Mouse (Mus musculus) heart, embryonic 14.5 days (tissue): ENCODE data around the gene Ppme1. TPM values are rescaled to one million over a fixed set of nuclear protein-coding genes. Genes with fewer than 3 reads are reported as not detected.

ENCODE experiments used
- ATAC-seq: fragments of 200-750 bp; cut with Nextera tagmentation; 2 replicates; pipeline ENCODE4 v1.8.0; 2017; ENCODE audit warnings: low read depth, moderate TSS enrichment; ENCODE audit not compliant: insufficient number of reproducible peaks, insufficient read depth, low FRiP score
- H3K27ac ChIP-seq, 2 experiments: fragments of 200-500 bp in 1 of 2; fragments of 300-500 bp in 1 of 2; sonication (generic) in 1 of 2; replicated peaks in 1 of 2; 2 replicates each; pipeline ENCODE4 v1.5.1; 2012 to 2014; ENCODE audit warnings: low read depth in 2 of 2, low read length in 2 of 2, control low read depth in 1 of 2, mild to moderate bottlenecking in 1 of 2, mixed read lengths in 1 of 2; ENCODE audit not compliant: control insufficient read depth in 1 of 2, insufficient read depth in 1 of 2
- H3K27me3 ChIP-seq: fragments of 300-500 bp; sonication (generic); 2 replicates; pipeline ENCODE4 v1.6.1; 2014; ENCODE audit warnings: mild to moderate bottlenecking, low read length, control low read depth; ENCODE audit not compliant: control insufficient read depth, insufficient read depth
- H3K36me3 ChIP-seq: fragments of 300-500 bp; sonication (generic); 2 replicates; pipeline ENCODE4 v1.6.1; 2014; ENCODE audit warnings: mild to moderate bottlenecking, control low read depth, low read length, mixed read lengths; ENCODE audit not compliant: control insufficient read depth, insufficient read depth
- H3K4me1 ChIP-seq, 2 experiments: fragments of 200-500 bp in 1 of 2; fragments of 300-500 bp in 1 of 2; sonication (generic) in 1 of 2; 2 replicates each; pipeline ENCODE4 v1.6.1; 2012 to 2014; ENCODE audit warnings: low read length in 2 of 2, control low read depth in 1 of 2, mixed read lengths in 1 of 2; ENCODE audit not compliant: control insufficient read depth in 2 of 2, insufficient read depth in 2 of 2
- H3K4me2 ChIP-seq: fragments of 300-500 bp; sonication (generic); 2 replicates; pipeline ENCODE4 v1.6.1; 2014; ENCODE audit warnings: mild to moderate bottlenecking, low read length
- H3K4me3 ChIP-seq, 2 experiments: fragments of 200-500 bp in 1 of 2; fragments of 300-500 bp in 1 of 2; sonication (generic) in 1 of 2; 2 replicates each; pipeline ENCODE4 v1.5.1; 2012 to 2014; ENCODE audit warnings: low read length in 2 of 2, mild to moderate bottlenecking in 2 of 2, control low read depth in 1 of 2, low read depth in 1 of 2, moderate library complexity in 1 of 2; ENCODE audit not compliant: control insufficient read depth in 1 of 2, insufficient read depth in 1 of 2
- H3K9ac ChIP-seq: fragments of 300-500 bp; sonication (generic); 2 replicates; pipeline ENCODE4 v1.6.1; 2014; ENCODE audit warnings: mild to moderate bottlenecking, low read length
- H3K9me3 ChIP-seq: fragments of 300-500 bp; sonication (generic); 2 replicates; pipeline ENCODE4 v1.6.1; 2016; ENCODE audit warnings: low read length, control low read depth; ENCODE audit not compliant: control insufficient read depth
- WGBS: fragments of 180-500 bp; shearing (Covaris S2); extraction: QIAGEN DNeasy Blood & Tissue Kit; methylation state at CpG from one replicate; pipeline ENCODE4 v1.1.7; 2014; 5-methylcytosine and 5-hydroxymethylcytosine counted together
- polyA plus RNA-seq: library from polyadenylated mRNA; unstranded; fragments of >200 nt; fragmentation: Nextera tagmentation; extraction: Ambion mirVana; gene quantifications from 2 replicates; pipeline ENCODE4 v1.2.1, GENCODE M21; 2014

Ppme1 gene
- polyA plus RNA-seq, 1 experiment from 2014 or later, result 57.5 TPM

DNA sequence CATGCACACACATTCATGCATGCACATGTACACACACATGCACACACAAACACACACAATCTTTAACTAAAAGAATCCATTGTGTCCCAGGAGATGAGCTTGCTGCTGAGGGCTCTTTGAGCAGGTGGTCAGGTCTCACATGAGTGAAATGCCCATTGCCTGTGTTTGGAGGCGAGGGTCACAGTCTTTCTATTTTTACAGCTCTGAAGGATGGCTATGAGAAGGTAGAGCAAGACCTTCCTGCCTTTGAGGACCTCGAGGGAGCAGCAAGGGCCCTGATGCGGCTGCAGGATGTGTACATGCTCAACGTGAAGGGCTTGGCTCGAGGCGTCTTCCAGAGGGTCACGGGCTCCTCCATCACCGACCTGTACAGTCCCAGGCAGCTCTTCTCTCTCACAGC is 78.6 kb downstream of the Ppme1 start:
- no peak overlapping the region for H3K27ac ChIP-seq
- H3K9me3 ChIP-seq, result peaks cover 7% of the 10 kb centered on the region; the same call in 1 of the 2 replicates
- no peak for ATAC-seq
- H3K36me3 ChIP-seq, result peaks cover 26% of the 10 kb centered on the region
- 80% methylated on average over 8 of the region's 8 CpGs for WGBS
- no peak overlapping the region for H3K9ac ChIP-seq
- no peaks in the 10 kb centered on the region for H3K27me3 ChIP-seq
- H3K4me1 ChIP-seq, result peaks cover 6 to 14% of the 10 kb centered on the region in 2 experiments
- no peak overlapping the region for H3K4me2 ChIP-seq
- no peak overlapping the region for H3K4me3 ChIP-seq

DNA sequence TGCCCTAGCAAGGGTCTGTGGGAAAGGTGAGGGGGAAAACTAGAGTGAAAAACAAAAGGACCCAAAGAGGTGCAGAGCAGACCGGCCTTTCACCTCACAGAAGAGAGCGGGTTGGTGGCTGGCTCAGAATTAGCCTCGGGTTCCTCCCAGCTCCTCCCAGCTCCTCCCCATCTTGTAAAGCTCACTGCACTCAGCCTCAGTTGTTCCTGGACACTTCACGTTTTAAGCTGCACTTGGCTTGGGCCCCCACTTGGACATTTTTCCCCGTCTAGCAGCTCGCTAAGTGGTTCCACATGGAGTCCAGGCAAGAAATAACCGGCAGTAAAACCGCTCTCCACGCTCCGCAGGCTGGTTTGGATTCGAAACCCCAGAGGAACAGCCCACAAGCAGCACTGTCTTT is 83.5 kb downstream of the Ppme1 start:
- no peaks in the 10 kb centered on the region for H3K27me3 ChIP-seq
- peaks cover 14 to 36% of the 10 kb centered on the region in 2 experiments for H3K4me1 ChIP-seq
- H3K27ac ChIP-seq, result peak overlapping the region; percentile 90 to 96
- peak overlapping the region; percentile 69 for H3K4me2 ChIP-seq
- H3K36me3 ChIP-seq, result peaks cover 5% of the 10 kb centered on the region; the same call in 1 of the 2 replicates
- WGBS, result 22% methylated on average over 11 of the region's 11 CpGs
- peak; percentile 31 for ATAC-seq
- peaks cover 7% of the 10 kb centered on the region; the same call in 1 of the 2 replicates for H3K9me3 ChIP-seq
- H3K4me3 ChIP-seq, result peak overlapping the region; percentile 7 to 25; a peak in 3 of 4 replicates
- peak overlapping the region; percentile 62 for H3K9ac ChIP-seq

DNA sequence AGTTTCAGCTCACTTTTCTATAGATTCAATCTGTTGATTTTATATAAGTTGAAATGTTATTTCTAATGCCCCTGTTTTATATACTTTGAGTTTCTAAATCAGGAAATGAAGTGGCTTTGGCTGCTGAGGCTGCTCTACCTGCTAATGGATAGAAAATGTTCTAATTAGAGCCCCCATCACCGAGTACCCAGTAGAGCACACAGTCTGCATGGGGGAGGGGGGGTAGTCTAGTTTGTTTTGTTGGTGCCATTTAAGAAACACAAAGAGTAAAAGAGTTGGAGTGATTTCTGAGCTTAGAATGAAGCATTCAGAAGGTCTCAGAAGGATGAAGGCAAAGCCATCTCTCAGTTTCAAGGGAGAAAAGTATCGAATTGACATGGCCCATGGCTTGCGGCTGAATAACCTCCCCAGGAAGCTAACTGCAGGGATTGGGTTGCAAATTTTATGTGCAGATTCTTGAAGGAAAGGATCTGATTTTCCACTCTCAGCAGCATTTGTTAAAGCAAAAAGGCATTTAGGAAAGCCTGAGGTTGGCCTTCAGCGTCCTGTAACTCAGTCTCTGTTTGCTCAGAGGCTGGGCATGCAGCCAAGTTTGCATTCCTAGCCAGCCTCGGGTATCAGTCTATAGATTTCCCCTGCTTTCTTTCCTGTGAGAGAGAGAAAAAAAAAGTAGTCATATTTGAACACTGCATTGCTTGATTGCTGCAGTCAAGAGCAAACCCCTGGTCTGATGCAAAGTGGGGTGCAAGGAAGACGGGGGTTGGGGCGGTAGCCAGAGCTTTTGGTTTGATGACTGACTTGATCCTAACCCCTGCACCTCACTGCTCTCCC is 84.1 kb downstream of the Ppme1 start:
- no peaks in the 10 kb centered on the region; the same call in 1 of the 2 replicates for H3K36me3 ChIP-seq
- peak; percentile 81 for ATAC-seq
- 11% methylated on average over 7 of the region's 7 CpGs for WGBS
- H3K4me1 ChIP-seq, result peaks cover 14 to 36% of the 10 kb centered on the region in 2 experiments
- H3K9me3 ChIP-seq, result peaks cover 7% of the 10 kb centered on the region; the same call in 1 of the 2 replicates
- H3K9ac ChIP-seq, result peak overlapping the region; percentile 62
- H3K27ac ChIP-seq, result peak overlapping the region; percentile 90 to 96
- H3K4me2 ChIP-seq, result peak overlapping the region; percentile 69
- peak overlapping the region; percentile 7 to 25; a peak in 3 of 4 replicates for H3K4me3 ChIP-seq
- H3K27me3 ChIP-seq, result no peaks in the 10 kb centered on the region

DNA sequence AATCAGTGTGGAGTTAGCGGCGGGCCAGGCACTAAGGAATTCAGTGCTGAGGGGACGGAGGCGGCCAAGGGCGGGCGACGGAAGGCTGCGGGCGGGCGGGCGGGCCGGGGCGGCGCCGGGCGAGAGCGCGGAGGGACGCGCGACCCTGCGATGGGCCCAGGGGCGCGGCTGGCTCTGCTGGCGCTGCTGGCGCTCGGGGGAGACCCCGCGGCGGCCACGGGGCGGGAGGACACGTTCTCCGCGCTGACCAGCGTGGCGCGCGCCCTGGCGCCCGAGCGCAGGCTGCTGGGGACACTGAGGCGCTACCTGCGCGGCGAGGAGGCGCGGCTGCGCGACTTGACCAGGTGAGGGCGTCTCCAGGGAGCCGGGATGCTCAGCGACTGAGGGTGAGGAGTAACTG is 86.7 kb downstream of the Ppme1 start, which contains the start of gene P4ha3:
TSS of gene P4ha3 (plus strand) at position 138 of the 400 bp plus-strand sequence.
- peak within 1 kb of the TSS; percentile 22 to 63; a peak in 3 of 4 replicates for H3K27ac ChIP-seq
- peak within 1 kb of the TSS; percentile 75 for H3K4me2 ChIP-seq
- peak; percentile 42 for ATAC-seq
- H3K4me1 ChIP-seq, result peaks cover 14 to 36% of the 10 kb centered on the region in 2 experiments
- H3K36me3 ChIP-seq, result no peaks in the 10 kb centered on the region
- no peaks in the 10 kb centered on the region for H3K9me3 ChIP-seq
- H3K9ac ChIP-seq, result peak within 1 kb of the TSS; percentile 80
- no peaks in the 10 kb centered on the region for H3K27me3 ChIP-seq
- peak within 1 kb of the TSS; percentile 55 to 66 for H3K4me3 ChIP-seq
- WGBS, result under 1% methylated on average over 52 of the region's 53 CpGs

DNA sequence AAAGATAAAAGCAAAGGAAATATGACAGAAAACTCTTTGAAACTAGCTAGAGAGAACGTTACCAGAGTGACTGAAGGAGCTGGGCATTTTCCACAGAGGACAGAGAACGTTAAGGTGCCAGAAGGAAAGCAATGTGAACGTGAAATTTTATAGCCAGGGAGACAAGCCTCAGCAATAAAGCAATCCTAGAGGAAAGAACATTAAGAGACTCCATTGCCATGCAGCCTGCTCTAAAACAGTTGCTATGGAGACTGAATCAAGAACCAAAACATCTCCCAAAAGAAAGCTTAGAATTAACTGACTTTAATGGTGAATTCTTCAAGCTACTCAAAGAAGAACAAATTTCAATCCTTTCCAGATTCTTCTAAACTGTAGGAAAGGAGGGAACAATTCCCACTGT is 88.8 kb downstream of the Ppme1 start:
- no peaks in the 10 kb centered on the region for H3K36me3 ChIP-seq
- no peak overlapping the region for H3K4me2 ChIP-seq
- H3K9ac ChIP-seq, result no peak overlapping the region
- H3K4me3 ChIP-seq, result no peak overlapping the region
- no peaks in the 10 kb centered on the region for H3K27me3 ChIP-seq
- no peak for ATAC-seq
- WGBS, result 51% methylated on average over 3 of the region's 3 CpGs
- H3K9me3 ChIP-seq, result no peaks in the 10 kb centered on the region
- H3K4me1 ChIP-seq, result peaks cover 6 to 23% of the 10 kb centered on the region in 2 experiments
- H3K27ac ChIP-seq, result no peak overlapping the region

DNA sequence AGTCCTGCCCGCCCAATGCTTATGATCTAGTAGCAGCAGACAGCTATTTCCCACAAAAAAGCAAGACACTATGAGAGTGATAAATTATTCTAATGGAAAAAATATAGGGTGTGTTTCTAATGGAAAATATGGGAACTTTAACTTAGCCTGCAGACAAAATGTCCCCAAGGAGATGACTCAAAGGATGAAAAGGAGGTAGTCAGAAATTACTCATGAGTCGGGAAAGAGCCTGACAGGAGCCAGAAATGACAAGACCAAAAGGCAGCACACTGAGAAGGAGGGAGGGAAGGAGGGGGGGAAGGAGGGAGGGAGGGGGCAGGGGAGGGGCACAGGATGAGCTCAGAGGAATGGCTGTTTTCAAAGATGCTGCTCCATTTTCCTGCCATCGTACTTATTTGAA is 90.5 kb downstream of the Ppme1 start:
- Histone ChIP-seq H3K4me3 (no peak overlapping the region), H3K27me3 (no peaks in the 10 kb centered on the region), H3K36me3 (no peaks in the 10 kb centered on the region), H3K9ac (no peak overlapping the region), H3K27ac (no peak overlapping the region), H3K9me3 (no peaks in the 10 kb centered on the region), H3K4me1 (peaks cover 3 to 9% of the 10 kb centered on the region in 2 experiments; a peak in 2 of 4 replicates), H3K4me2 (no peak overlapping the region)
- ATAC-seq, result no peak
- 47% methylated on average over 3 of the region's 3 CpGs for WGBS

DNA sequence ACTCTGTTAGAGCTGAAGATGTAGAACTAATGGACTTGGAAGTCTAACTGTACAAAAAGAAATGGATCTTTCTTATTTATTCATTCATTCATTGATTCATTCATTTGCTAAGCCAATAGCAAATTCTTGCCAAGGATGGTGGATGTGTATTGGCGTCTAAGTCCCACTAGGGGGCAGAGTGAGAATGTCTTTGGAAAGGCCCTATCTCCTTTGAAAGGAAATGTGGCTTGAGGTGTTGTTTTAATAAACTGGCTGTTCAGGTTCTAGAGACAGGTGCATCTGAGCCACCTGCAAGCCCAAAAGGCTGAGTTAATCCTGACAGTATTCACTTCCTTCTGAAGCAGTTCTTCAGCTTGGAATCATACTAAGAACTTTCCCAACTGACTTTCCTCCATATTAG is 92.3 kb downstream of the Ppme1 start:
- WGBS, result 0% methylated on average over 1 of the region's 1 CpGs
- H3K27ac ChIP-seq, result no peak overlapping the region
- ATAC-seq, result no peak

More for the DNA sequence above, 92.3 kb downstream of the Ppme1 start:
- Histone ChIP-seq H3K4me3 (no peak overlapping the region), H3K4me1 (no peaks in the 10 kb centered on the region), H3K9ac (no peak overlapping the region), H3K36me3 (no peaks in the 10 kb centered on the region), H3K27me3 (no peaks in the 10 kb centered on the region), H3K4me2 (no peak overlapping the region), H3K9me3 (no peaks in the 10 kb centered on the region)
